Mouse (Mus musculus): ENCODE measurements around the gene Cd302. TPM values are rescaled to one million over a fixed set of nuclear protein-coding genes. Genes with fewer than 3 reads are reported as not detected.

Gene Cd302
- total RNA-seq, 2 experiments from 2014 or later, result 16.6 to 19.6 TPM

GRCm38 (mm10) chr2:60204162-60204561 lies 80.1 kb downstream of the Cd302 start:
- intact Hi-C loops (cut with DNase I), result loop anchor here (10.0 kb wide), 1 partner anchor 679 kb away; no protein-coding TSS in a partner anchor
- no peak for DNase-seq (ENCODE audit: low spot score in 2 of 2)

- no peak for DNase-seq (ENCODE audit: low spot score in 2 of 2)
- intact Hi-C loops (cut with DNase I), result loop anchor here (10.0 kb wide), 1 partner anchor 679 kb away; no protein-coding TSS in a partner anchor
These were observed 80.6 kb downstream of the Cd302 start for GRCm38 (mm10) chr2:60203733-60204132.

DNA sequence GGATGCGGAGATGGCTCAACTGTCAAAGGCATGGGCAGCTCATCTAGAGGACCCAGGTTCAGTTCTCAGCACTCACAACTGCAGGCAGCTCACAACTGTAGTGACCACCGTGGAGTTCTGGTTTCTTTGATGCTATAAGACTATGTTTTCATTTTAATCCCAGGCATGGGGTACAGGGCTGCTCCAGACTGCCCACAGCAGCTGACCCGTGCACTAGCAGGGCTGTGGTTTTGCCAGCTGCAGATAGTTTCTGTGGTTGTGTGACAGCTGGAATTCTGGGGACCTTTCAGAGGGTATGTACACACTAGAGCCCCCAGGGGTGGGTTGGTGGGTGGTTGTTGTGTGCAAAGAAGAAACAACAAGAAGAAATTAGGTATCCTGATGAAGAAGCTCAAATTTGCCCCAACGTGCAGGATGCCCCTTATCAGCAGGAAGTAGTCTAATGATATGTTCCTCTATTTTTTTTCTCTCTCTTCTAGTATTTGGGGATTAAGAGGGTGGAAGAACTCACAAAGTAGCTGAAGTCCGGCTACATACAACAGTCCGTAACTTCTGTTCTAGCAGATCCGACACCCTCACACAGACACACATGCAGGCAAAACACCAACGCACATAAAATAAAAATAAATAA lies 81.3 kb downstream of the Cd302 start:
- intact Hi-C loops (cut with DNase I), result loop anchor here (10.0 kb wide), 1 partner anchor 678 kb away; no protein-coding TSS in a partner anchor
- DNase-seq (ENCODE audit: low spot score in 2 of 2), result no peak

Other genes starting within 250 kb of the Cd302 start
- 10 to 100 TPM; 49.3 to 64.1 TPM for gene Baz2b, start 74.6 kb downstream of the Cd302 start, total RNA-seq (2021)
- 10 to 100 TPM; 53.9 to 59.4 TPM for gene March7, start 74.6 kb downstream of the Cd302 start, total RNA-seq (2021)
- 1 to 10 TPM; 1.2 to 1.6 TPM for gene Ly75, start 98.8 kb upstream of the Cd302 start, total RNA-seq (2021)

Measured in left cerebral cortex, postnatal 36 days (tissue).